Mouse (Mus musculus) stomach, postnatal 0 days (tissue): Measurements from ENCODE around the gene Agpat4.

Experiments
- CTCF ChIP-seq: IDR thresholded peaks from 2 replicates; pipeline ENCODE4 v1.5.1; 2016; ENCODE audit warnings: antibody characterized with exemption, low read depth, mild to moderate bottlenecking, moderate library complexity
- EP300 ChIP-seq: optimal IDR thresholded peaks from 2 replicates; pipeline ENCODE3; 2016; ENCODE audit warnings: antibody characterized with exemption

DNA sequence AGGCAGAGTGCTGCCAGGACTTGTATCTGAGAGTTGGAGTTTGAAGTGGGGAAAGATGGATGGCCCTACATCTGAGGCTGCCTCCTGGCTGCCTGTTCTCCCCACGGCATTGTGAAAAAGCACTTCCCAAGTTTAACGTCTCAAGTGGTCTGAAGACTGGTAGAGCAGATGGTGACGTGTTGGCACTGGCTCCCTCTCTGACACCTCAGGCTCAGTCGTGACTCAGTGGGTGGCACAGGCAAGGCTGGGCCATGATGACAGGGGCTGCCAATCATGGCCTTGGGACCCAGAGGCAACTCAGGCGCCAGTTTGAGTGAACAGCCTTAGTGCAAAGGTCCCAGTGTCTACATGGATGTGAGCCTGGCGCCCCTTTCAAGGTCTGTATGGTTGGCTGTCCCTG, 103.4 kb downstream of the Agpat4 start:
- TF ChIP-seq CTCF (no peak; the same call in 1 of the 2 replicates), EP300 (no peak)
